Mouse (Mus musculus) heart, adult 2 months (tissue): Measurements from ENCODE around the gene Sbk1. TPM values are rescaled to one million over a fixed set of nuclear protein-coding genes. Genes with fewer than 3 reads are reported as not detected.
A peak's percentile ranks its signal among the peaks of the same experiment; 100 is the strongest.
"Not testable (repeated sequence)": the region's sequence is repeated elsewhere in the genome, so short reads cannot be mapped to it uniquely, and the experiment has no call there.

ENCODE experiments used
- DNase-seq, 2 experiments: peaks; one replicate each; pipeline ENCODE4 v3.0.0; 2021
- H3K27ac ChIP-seq: fragments of 200-600 bp; 2 replicates; pipeline ENCODE4 v1.8.1; 2022
- H3K27me3 ChIP-seq: fragments of 200-500 bp; 2 replicates; pipeline ENCODE4 v1.6.1; 2012; ENCODE audit warnings: mild to moderate bottlenecking, low read length, inconsistent platforms, mixed read lengths; ENCODE audit not compliant: control insufficient read depth, insufficient read depth
- H3K36me3 ChIP-seq: fragments of 200-500 bp; 2 replicates; pipeline ENCODE4 v1.6.1; 2012; ENCODE audit warnings: low read length, inconsistent platforms; ENCODE audit not compliant: control insufficient read depth, insufficient read depth
- H3K4me1 ChIP-seq: fragments of 200-500 bp; 2 replicates; pipeline ENCODE4 v1.6.1; 2011; ENCODE audit warnings: low read length; ENCODE audit not compliant: control insufficient read depth, insufficient read depth
- H3K4me3 ChIP-seq: fragments of 200-600 bp; 2 replicates; pipeline ENCODE4 v1.8.1; 2022
- H3K79me2 ChIP-seq: fragments of 200-500 bp; replicated peaks from 2 replicates; pipeline ENCODE4 v1.6.1; 2012; ENCODE audit warnings: mild to moderate bottlenecking, inconsistent platforms, low read length, moderate library complexity, mixed read lengths; ENCODE audit not compliant: control insufficient read depth, insufficient read depth
- H3K9ac ChIP-seq: fragments of 200-500 bp; 2 replicates; pipeline ENCODE4 v1.6.1; 2012; ENCODE audit warnings: low read depth, mild to moderate bottlenecking, control low read depth, inconsistent platforms, low read length, mixed read lengths
- CTCF ChIP-seq: fragments of 200-600 bp; IDR thresholded peaks from 2 replicates; pipeline ENCODE4 v1.8.1; 2022; ENCODE audit warnings: antibody characterized with exemption, mild to moderate bottlenecking, moderate library complexity
- EP300 ChIP-seq: fragments of 200-500 bp; IDR thresholded peaks from 2 replicates; pipeline ENCODE4 v1.6.1; 2011; ENCODE audit warnings: low read depth, low read length, control low read depth; ENCODE audit not compliant: insufficient read depth
- POLR2A ChIP-seq: fragments of 200-500 bp; IDR thresholded peaks from 2 replicates; pipeline ENCODE4 v1.6.1; 2011; ENCODE audit warnings: mild to moderate bottlenecking, low read depth, low read length, control low read depth; ENCODE audit not compliant: insufficient read depth
- WGBS: fragments of 180-500 bp; shearing (Covaris S2); methylation state at CpG from one replicate; pipeline ENCODE4 v1.1.7; 2018; 5-methylcytosine and 5-hydroxymethylcytosine counted together
- intact Hi-C: fragments of 180-260 bp; cut with DNase I; formaldehyde crosslinking; loops from one replicate; pipeline ENCODE4 v1.15.1; 2025
- polyA plus RNA-seq: library from polyadenylated mRNA; depleted of rRNA; stranded (reverse); fragments of >200 nt; gene quantifications from 2 replicates; pipeline ENCODE4 v1.2.3, GENCODE M21; 2012
- total RNA-seq, 2 experiments: library from RNA; stranded (reverse); gene quantifications; 2 replicates each; pipeline ENCODE4 v1.2.3; 2021

Gene Sbk1
- total and polyA plus RNA-seq, 3 experiments = 44.5 to 87.4 (median 61.9) TPM

DNA sequence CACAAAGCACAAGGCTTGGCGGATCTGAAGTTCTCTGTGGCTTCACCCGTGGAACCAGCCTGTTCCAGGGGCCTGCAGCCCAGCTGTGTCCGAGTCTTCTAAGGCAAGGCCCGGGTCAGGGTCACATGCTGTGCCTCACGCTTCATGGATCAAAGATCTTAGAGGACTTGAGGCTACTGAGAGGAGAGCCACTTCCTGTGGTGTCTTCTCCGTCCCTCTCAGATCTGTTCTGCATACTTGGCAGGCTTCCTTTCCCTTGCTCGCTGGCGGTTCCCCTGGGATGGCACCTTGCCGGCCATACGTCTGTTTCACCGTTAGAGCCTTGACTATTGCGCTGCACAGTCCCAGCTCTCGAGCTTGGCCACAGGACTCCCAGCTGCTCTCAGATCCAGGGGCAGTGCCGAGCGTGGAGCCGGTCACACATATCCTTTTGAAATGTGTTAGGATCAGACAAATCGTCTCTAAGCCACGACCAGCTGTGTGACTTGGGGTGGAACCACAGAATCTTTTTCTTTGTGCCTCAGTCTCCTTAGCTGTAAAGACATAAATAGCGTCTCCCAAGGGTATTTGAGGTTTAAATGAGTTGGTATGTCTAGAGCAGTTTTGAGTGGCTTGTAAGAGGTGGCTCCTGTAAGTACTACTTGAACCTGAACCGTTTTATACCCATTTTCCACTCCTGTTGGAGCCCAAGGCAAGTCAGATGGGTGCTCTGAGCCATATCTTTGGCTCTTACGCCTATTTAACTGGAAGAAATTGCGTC, 5.3 kb downstream of the Sbk1 start:
- Histone ChIP-seq H3K9ac (no peak overlapping the region), H3K27me3 (no peaks in the 10 kb centered on the region), H3K4me1 (peaks cover 9% of the 10 kb centered on the region), H3K4me3 (no peak overlapping the region), H3K36me3 (no peaks in the 10 kb centered on the region), H3K27ac (no peak overlapping the region), H3K79me2 (0 out of 2 replicates have a peak, but pooled peaks cover 2% of the 10 kb centered on the region)
- WGBS = 72% methylated on average over 22 of the region's 22 CpGs
- no peak for TF ChIP-seq CTCF
- no peak for TF ChIP-seq EP300
- TF ChIP-seq POLR2A = no peak
- DNase-seq = peak in 1 of 2 experiments; percentile 41
- intact Hi-C loops = no loop called here

DNA sequence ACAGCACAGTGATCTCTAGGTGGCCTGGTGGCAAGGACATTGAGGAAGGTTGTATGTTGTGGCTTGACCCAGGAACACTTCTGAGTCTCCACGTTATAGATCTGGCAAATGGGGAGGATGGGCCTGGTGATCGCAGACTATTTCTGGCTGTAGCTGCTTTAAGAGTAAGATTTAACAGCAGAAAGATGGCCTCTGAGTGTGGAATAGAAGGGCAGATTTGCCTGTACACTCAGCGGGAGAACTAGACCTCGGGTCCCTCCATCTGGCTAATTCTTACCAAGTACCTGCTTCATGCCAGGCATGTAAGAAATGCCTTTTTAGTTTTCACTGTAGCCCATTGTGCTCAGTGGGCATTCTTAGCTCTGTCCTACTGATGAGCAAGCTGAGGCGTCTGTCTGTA, 6.4 kb downstream of the Sbk1 start:
- H3K27me3 ChIP-seq = no peaks in the 10 kb centered on the region
- 0 out of 2 replicates have a peak, but pooled peaks cover 2% of the 10 kb centered on the region for H3K79me2 ChIP-seq
- H3K4me1 ChIP-seq = peaks cover 9% of the 10 kb centered on the region
- intact Hi-C loops = no loop called here
- DNase-seq = no peak
- H3K9ac ChIP-seq = no peak overlapping the region
- TF ChIP-seq EP300 (no peak), CTCF (no peak), POLR2A (no peak)
- no peak overlapping the region for H3K4me3 ChIP-seq
- WGBS = 80% methylated on average over 5 of the region's 5 CpGs
- H3K27ac ChIP-seq = no peak overlapping the region
- no peaks in the 10 kb centered on the region for H3K36me3 ChIP-seq

DNA sequence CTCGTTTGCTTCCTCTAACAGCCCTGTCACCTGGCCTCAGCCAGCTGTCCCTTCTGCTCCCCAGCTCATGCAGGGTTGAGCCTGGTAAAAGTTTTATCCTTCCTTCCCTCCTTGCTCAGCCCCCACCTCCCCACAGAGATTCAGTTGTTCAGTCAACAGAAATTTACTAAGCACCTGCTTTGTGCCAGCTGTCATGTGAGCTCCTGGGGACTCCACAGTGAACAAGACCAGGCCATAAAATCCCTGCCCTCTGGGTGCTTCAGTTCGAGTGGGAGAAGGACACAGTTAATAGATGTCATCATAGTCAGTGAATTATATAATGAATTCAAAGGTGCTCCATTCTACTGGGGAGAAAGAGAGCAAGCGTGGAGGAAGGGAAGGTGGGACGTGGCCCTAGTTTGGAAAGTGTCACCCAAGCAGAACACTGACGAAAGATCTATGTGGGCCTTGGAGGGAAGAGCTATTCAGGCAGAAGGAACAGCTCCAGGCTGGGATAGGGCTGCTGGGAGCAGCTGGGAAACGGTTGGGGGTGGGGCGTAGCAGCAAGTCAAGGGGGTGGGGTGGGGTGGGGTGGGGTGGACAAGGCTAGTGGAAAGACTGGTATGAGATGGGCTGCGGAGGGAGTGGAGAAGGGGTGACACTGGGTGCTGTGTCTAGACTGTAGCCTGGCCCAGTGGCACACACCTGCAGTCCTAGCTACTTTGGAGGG, 7.5 kb downstream of the Sbk1 start:
- no peaks in the 10 kb centered on the region for H3K36me3 ChIP-seq
- H3K4me3 ChIP-seq = no peak overlapping the region
- no peak for TF ChIP-seq EP300
- TF ChIP-seq POLR2A = no peak
- TF ChIP-seq CTCF = no peak
- no peak overlapping the region for H3K27ac ChIP-seq
- H3K4me1 ChIP-seq = peaks cover 12% of the 10 kb centered on the region
- H3K79me2 ChIP-seq = no peaks in the 10 kb centered on the region
- DNase-seq = no peak
- 79% methylated on average over 8 of the region's 8 CpGs for WGBS
- H3K9ac ChIP-seq = no peak overlapping the region
- intact Hi-C loops = no loop called here
- no peaks in the 10 kb centered on the region for H3K27me3 ChIP-seq

DNA sequence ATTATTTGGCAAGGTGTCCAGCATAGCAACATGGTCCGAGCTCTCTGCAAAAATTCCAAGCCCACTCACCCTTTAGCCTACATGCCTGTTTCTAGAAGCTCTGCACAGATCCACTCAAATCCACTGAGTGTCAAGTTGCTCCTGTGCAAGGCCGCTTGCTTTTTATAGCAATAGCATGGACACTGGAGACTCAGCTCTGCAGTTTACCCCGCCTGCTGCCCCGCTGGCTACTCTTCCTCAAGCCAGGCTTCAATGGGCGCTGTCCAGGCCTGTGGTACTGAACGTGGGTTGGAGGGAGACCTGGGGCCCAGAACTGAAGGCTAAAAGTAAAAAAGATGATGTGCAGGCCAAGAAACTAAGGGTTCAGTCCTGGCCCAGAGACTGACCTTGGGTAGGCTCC, 8.3 kb downstream of the Sbk1 start:
- no peaks in the 10 kb centered on the region for H3K36me3 ChIP-seq
- WGBS = 48% methylated on average over 6 of the region's 6 CpGs
- H3K27ac ChIP-seq = no peak overlapping the region
- no peaks in the 10 kb centered on the region for H3K79me2 ChIP-seq
- no peak for TF ChIP-seq CTCF
- no peak for TF ChIP-seq POLR2A
- 0 out of 2 replicates have a peak, but pooled peaks have one; percentile 29 for TF ChIP-seq EP300
- H3K4me3 ChIP-seq = no peak overlapping the region
- no peak overlapping the region for H3K9ac ChIP-seq
- no peaks in the 10 kb centered on the region for H3K27me3 ChIP-seq
- intact Hi-C loops = no loop called here
- H3K4me1 ChIP-seq = peaks cover 15% of the 10 kb centered on the region
- peak in 1 of 2 experiments; percentile 50 for DNase-seq

DNA sequence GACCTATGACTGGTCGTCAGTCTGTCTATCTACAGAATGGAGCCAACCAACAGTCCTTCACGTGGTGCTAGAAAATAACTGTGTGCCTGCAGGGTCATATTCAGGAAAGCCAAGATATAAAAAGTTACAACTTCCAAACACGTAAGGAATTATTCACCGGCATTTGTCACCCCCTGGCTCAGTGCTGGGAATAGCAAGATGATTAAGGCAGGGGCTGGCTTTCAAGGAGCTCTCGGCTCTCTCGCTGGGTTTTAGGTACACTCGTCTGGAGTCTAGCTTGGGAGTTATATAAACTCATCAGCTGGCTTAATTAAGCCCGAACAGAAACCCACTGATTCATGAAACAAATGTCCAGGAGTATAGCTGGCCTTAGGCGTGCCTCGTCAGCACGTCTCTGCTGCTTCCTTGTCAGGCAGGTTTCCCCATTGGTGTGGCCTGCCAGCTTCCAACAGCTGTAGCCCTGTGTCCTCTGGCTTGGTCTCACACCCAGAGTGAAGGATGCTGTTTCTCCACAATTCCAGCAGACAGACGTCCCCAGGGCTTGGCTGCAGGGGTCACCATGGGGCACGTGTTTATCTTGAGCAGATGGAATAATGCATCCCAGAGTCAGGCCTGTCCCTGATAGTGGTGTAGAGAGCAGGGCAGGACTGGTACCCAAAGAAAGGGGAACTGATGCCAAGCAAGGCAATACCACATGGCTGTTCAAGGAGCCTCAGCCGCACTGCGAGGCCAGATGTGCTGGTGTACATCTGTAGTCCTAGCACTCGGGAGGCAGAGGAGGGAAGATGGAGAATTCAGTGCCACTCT, 9.7 kb downstream of the Sbk1 start:
- H3K27ac ChIP-seq = no peak overlapping the region

DNA sequence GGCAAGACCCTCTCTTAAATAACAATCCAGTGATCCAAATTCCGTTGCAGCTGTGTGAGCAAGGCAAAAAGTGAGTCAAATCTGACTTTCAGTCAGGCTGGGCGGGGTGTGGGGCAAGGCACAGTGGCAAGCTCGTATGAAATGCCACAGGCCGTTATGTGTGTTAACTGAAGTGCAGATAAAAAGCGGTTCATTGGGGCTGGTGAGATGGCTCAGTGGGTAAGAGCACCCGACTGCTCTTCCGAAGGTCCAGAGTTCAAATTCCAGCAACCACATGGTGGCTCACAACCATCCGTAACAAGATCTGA, 10.2 kb downstream of the Sbk1 start:
- 86% methylated on average over 8 of the region's 8 CpGs for WGBS

More for the DNA sequence above, 9.7 kb downstream of the Sbk1 start:
- peaks cover 21% of the 10 kb centered on the region for H3K4me1 ChIP-seq
- H3K9ac ChIP-seq = no peak overlapping the region
- intact Hi-C loops = no loop called here
- no peaks in the 10 kb centered on the region for H3K79me2 ChIP-seq
- TF ChIP-seq POLR2A (no peak), CTCF (no peak), EP300 (no peak)
- no peaks in the 10 kb centered on the region for H3K27me3 ChIP-seq
- no peaks in the 10 kb centered on the region for H3K36me3 ChIP-seq
- no peak overlapping the region for H3K4me3 ChIP-seq
- DNase-seq = no peak
- WGBS = 78% methylated on average over 16 of the region's 16 CpGs

More for the DNA sequence above, 10.2 kb downstream of the Sbk1 start:
- H3K4me3 ChIP-seq, H3K79me2 ChIP-seq, H3K27ac ChIP-seq, H3K27me3 ChIP-seq, H3K9ac ChIP-seq, DNase-seq, intact Hi-C loops, H3K36me3 ChIP-seq: not testable (repeated sequence)
- peaks cover 22% of the 10 kb centered on the region for H3K4me1 ChIP-seq
